Mouse (Mus musculus): ENCODE measurements around the gene Mag. TPM values are rescaled to one million over a fixed set of nuclear protein-coding genes. Genes with fewer than 3 reads are reported as not detected.

Gene Mag
- polyA plus RNA-seq, 1 experiment from 2014 or later = 0.73 TPM

DNA sequence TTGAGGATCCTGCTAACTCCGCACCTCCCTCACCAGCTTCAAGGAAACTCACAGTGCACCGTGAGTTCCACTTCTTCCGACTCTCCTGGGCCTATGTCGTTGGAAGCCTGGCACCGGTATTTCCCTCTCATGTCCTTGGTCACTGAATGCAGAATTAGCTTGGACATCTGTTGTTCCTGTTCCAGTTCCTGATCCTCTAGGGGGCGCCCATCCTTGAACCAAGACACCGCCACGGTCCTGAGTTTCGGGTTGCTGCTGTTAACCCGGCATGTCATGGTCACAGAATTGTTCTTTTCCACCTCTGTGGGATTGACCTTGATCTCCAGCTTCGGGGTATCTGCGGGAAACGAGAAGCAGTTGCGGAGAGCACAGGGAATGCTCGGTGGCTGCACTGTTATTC lies 41.6 kb downstream of the Mag start:
- Histone ChIP-seq H3K4me1 (replicated peaks; ENCODE audit: control insufficient read depth, insufficient read depth, low read length) (no peaks in the 10 kb centered on the region), H3K36me3 (ENCODE audit: control insufficient read depth, insufficient read depth, low read length) (no peaks in the 10 kb centered on the region), H3K27ac (ENCODE audit: low read depth, low read length) (no peak overlapping the region), H3K27me3 (ENCODE audit: control insufficient read depth, insufficient read depth, low read length) (no peaks in the 10 kb centered on the region), H3K9ac (ENCODE audit: low read depth, low read length) (no peak overlapping the region), H3K4me2 (replicated peaks; ENCODE audit: low read depth, low read length) (no peak overlapping the region), H3K9me3 (ENCODE audit: control insufficient read depth, low read length) (no peaks in the 10 kb centered on the region), H3K4me3 (ENCODE audit: low read depth, low read length) (no peak overlapping the region)
- ATAC-seq (ENCODE audit: low FRiP score) (0 out of 2 replicates have a peak, but pooled peaks have one; percentile 22), DNase-seq (ENCODE audit: low spot score) (peak; percentile 83)
- 25% methylated on average over 15 of the region's 15 CpGs for WGBS

DNA sequence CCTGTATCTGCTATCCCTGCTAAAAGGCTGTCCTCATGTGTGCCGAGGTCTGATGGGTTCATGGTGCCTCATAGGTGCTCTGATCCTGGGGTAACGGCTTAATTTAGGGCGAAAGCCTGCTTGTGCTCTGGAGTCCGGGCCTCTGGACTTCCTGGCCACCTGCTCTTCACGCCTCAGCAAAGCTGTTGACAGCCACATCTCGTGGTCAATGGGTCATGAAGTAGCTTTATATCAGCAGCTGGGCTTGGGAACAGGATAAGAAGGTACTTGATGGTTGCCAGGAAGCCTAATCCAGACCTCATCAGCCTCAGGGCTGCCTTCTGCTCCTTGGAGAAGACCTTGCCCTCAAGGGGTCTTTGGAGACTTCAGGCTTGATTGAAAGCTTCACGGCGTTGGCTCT lies 51.3 kb downstream of the Mag start:
- no peaks in the 10 kb centered on the region for H3K9me3 ChIP-seq (ENCODE audit: control insufficient read depth, low read length)
- ATAC-seq (ENCODE audit: low FRiP score) = no peak
- H3K4me1 ChIP-seq (replicated peaks; ENCODE audit: control insufficient read depth, insufficient read depth, low read length) = no peaks in the 10 kb centered on the region
- H3K4me3 ChIP-seq (ENCODE audit: low read depth, low read length) = no peak overlapping the region
- H3K27me3 ChIP-seq (ENCODE audit: control insufficient read depth, insufficient read depth, low read length) = no peaks in the 10 kb centered on the region
- no peaks in the 10 kb centered on the region for H3K36me3 ChIP-seq (ENCODE audit: control insufficient read depth, insufficient read depth, low read length)
- DNase-seq (ENCODE audit: low spot score) = no peak
- H3K4me2 ChIP-seq (replicated peaks; ENCODE audit: low read depth, low read length) = no peak overlapping the region
- H3K27ac ChIP-seq (ENCODE audit: low read depth, low read length) = no peak overlapping the region
- WGBS = 68% methylated on average over 8 of the region's 8 CpGs
- H3K9ac ChIP-seq (ENCODE audit: low read depth, low read length) = no peak overlapping the region

DNA sequence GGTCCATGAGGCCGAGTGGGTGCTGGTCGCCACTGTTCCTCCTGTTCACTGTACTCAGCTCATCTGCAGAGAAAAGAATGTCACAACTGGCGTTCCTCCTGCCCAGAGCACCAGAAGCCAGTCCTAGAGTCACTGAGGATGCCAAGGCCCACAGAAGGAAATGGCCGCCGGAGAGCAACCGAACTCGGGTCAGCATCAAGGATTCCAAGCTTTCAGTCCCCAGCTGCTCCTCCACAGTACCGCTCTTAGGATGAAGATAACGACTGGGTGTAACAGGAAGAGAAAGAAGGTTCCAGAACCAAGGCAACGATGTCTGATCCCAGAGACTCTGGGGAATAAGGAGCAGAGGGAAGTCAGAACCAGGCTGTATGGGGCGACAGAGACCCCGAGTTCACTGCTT lies 53.2 kb downstream of the Mag start, which contains the start of gene Ffar1:
TSS of gene Ffar1 (minus strand) at position 101 of the 400 bp plus-strand sequence.
- 90% methylated on average over 12 of the region's 12 CpGs for WGBS
- ATAC-seq (ENCODE audit: low FRiP score) = no peak
- no peaks in the 10 kb centered on the region for H3K27me3 ChIP-seq (ENCODE audit: control insufficient read depth, insufficient read depth, low read length)
- H3K27ac ChIP-seq (ENCODE audit: low read depth, low read length) = no peak within 1 kb of the TSS
- no peaks in the 10 kb centered on the region for H3K9me3 ChIP-seq (ENCODE audit: control insufficient read depth, low read length)
- no peak within 1 kb of the TSS for H3K4me3 ChIP-seq (ENCODE audit: low read depth, low read length)
- H3K9ac ChIP-seq (ENCODE audit: low read depth, low read length) = no peak within 1 kb of the TSS
- no peak within 1 kb of the TSS for H3K4me2 ChIP-seq (replicated peaks; ENCODE audit: low read depth, low read length)
- no peaks in the 10 kb centered on the region for H3K36me3 ChIP-seq (ENCODE audit: control insufficient read depth, insufficient read depth, low read length)
- H3K4me1 ChIP-seq (replicated peaks; ENCODE audit: control insufficient read depth, insufficient read depth, low read length) = no peaks in the 10 kb centered on the region
- no peak for DNase-seq (ENCODE audit: low spot score)

DNA sequence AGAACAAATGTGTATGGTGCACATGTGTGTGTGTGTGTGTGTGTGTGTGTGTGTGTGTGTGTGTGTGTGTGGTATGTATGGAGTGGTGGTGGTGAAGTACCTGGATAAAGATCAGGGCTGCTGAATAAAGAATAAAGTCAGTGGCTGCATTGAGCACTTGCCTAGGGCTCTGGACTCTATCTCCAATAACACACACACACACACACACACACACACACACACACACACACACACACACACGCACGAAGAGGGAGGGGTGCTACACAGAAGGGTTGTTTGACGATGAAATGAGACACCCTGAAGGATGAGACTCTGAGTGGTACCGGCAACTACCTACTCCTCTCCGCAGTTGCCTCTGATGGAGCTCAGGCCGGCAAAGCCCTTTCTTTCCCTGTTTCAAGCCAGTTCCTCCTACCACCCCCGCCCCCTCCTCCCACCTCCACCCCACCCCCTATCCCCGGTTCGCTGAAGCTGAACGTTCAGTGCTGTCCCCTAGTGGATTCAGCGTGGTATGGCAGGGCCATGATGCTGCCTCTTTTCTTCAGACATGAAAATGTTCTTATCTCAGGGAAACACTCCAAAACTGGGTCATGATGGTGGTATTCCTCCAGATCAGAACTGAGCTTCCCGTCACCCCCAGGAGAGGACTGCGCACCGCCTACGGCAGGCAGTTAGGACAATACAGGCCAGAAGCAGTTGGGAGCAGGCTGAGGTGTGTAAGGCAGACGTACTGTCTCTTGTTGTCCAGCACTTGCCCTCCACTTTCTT lies 54.9 kb downstream of the Mag start:
- DNase-seq (ENCODE audit: low spot score) (peak; percentile 86), ATAC-seq (ENCODE audit: low FRiP score) (peak; percentile 72)
- Histone ChIP-seq H3K27ac (ENCODE audit: low read depth, low read length) (no peak overlapping the region), H3K27me3 (ENCODE audit: control insufficient read depth, insufficient read depth, low read length) (no peaks in the 10 kb centered on the region), H3K4me2 (replicated peaks; ENCODE audit: low read depth, low read length) (peak overlapping the region; percentile 23; the same call in 1 of the 2 replicates), H3K9ac (ENCODE audit: low read depth, low read length) (no peak overlapping the region), H3K4me1 (replicated peaks; ENCODE audit: control insufficient read depth, insufficient read depth, low read length) (no peaks in the 10 kb centered on the region), H3K36me3 (ENCODE audit: control insufficient read depth, insufficient read depth, low read length) (no peaks in the 10 kb centered on the region), H3K9me3 (ENCODE audit: control insufficient read depth, low read length) (no peaks in the 10 kb centered on the region), H3K4me3 (ENCODE audit: low read depth, low read length) (0 out of 2 replicates have a peak overlapping the region, but pooled peaks have one; percentile 8)
- 12% methylated on average over 14 of the region's 16 CpGs for WGBS

DNA sequence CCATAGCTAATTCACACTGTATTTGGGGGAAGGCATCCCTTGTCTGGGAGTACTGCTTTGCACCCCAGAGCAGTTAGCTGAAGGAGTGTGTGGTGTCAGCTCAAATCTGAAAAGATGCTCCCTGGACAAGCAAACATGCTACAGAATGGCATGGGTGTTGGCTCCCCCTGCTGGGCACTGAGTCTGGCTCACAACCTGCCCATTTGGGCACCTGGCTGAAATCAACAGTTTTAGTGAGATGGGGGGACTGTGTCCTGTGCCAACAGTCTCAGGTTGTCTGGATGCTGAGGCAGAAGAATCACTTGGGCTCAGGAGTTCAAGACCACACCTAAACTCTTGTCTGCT lies 55.4 kb downstream of the Mag start:
- H3K4me3 ChIP-seq (ENCODE audit: low read depth, low read length) = no peak overlapping the region
- H3K36me3 ChIP-seq (ENCODE audit: control insufficient read depth, insufficient read depth, low read length) = no peaks in the 10 kb centered on the region
- DNase-seq (ENCODE audit: low spot score) (peak; percentile 79), ATAC-seq (ENCODE audit: low FRiP score) (peak; percentile 66)
- H3K4me1 ChIP-seq (replicated peaks; ENCODE audit: control insufficient read depth, insufficient read depth, low read length) = no peaks in the 10 kb centered on the region
- H3K9ac ChIP-seq (ENCODE audit: low read depth, low read length) = no peak overlapping the region
- no peaks in the 10 kb centered on the region for H3K9me3 ChIP-seq (ENCODE audit: control insufficient read depth, low read length)
- H3K4me2 ChIP-seq (replicated peaks; ENCODE audit: low read depth, low read length) = no peak overlapping the region
- H3K27me3 ChIP-seq (ENCODE audit: control insufficient read depth, insufficient read depth, low read length) = no peaks in the 10 kb centered on the region
- no peak overlapping the region for H3K27ac ChIP-seq (ENCODE audit: low read depth, low read length)

DNA sequence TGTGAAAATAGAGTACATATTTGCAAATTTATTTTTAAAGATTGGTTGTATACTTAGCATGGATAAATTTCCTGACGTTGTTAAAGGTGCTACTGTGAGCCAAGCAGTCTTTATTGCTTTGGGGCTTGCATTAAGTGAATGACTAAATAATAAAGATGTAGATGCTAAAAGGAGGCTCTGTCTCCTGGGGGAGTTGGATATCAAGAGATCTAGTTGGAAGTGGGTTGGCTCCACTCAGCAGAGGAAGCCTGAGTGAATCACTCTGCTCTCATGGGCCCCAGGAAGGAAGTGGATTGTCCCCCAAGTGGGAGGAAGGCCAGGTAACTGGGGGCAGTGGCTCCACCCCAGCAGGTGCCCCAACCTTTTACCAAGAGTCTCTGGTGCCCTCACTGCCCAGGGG lies 56.9 kb downstream of the Mag start:
- Histone ChIP-seq H3K36me3 (ENCODE audit: control insufficient read depth, insufficient read depth, low read length) (no peaks in the 10 kb centered on the region), H3K4me1 (replicated peaks; ENCODE audit: control insufficient read depth, insufficient read depth, low read length) (no peaks in the 10 kb centered on the region), H3K4me2 (replicated peaks; ENCODE audit: low read depth, low read length) (no peak overlapping the region), H3K27me3 (ENCODE audit: control insufficient read depth, insufficient read depth, low read length) (no peaks in the 10 kb centered on the region), H3K4me3 (ENCODE audit: low read depth, low read length) (no peak overlapping the region), H3K27ac (ENCODE audit: low read depth, low read length) (no peak overlapping the region), H3K9ac (ENCODE audit: low read depth, low read length) (no peak overlapping the region), H3K9me3 (ENCODE audit: control insufficient read depth, low read length) (no peaks in the 10 kb centered on the region)
- WGBS = 81% methylated on average over 1 of the region's 1 CpGs
- DNase-seq (ENCODE audit: low spot score) (no peak), ATAC-seq (ENCODE audit: low FRiP score) (no peak)

DNA sequence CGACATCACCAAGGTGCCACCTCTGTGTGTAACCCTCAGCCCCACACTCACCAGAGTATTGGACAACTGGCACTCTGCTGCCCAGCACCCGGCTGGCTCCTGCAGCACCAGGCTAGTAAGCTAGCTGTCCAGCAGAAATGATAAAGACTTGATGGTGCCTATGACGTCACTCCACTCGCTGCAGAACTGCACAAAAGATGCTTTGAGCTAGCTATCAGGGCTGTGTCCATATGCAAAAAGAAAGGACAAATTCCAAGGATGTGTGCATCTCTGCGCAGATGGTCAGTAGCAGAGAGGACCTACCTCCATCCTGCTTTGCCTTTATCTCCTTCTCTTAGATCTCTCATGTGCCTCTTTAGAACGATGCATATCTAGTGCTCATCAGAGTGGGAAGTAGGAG lies 58.6 kb downstream of the Mag start, which contains the start of gene Ffar3:
TSS of gene Ffar3 (minus strand) at position 101 of the 400 bp plus-strand sequence.
- ATAC-seq (ENCODE audit: low FRiP score) = no peak
- WGBS = 81% methylated on average over 6 of the region's 6 CpGs

DNA sequence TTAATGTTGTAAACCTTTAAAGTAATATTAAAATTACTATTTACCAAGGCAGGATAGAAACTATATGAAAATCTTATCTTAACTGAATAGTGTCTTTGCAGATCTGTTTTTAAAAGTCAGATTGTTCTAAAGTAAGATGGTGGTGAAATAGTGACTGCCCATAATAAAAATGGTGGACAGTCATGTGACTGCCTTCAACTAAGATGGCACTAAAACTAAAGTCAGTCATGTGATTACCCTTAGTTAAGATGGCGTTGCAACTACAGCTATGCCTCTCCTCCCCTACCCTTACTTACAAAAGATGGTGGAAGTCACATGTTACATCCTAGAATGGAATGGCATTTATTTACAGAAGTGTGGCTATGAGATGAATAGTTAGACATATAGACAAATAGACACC lies 63.3 kb downstream of the Mag start:
- DNase-seq (ENCODE audit: low spot score) = no peak
- Histone ChIP-seq H3K4me1 (replicated peaks; ENCODE audit: control insufficient read depth, insufficient read depth, low read length) (no peaks in the 10 kb centered on the region), H3K27me3 (ENCODE audit: control insufficient read depth, insufficient read depth, low read length) (no peaks in the 10 kb centered on the region), H3K4me2 (replicated peaks; ENCODE audit: low read depth, low read length) (no peak overlapping the region), H3K27ac (ENCODE audit: low read depth, low read length) (no peak overlapping the region), H3K9ac (ENCODE audit: low read depth, low read length) (no peak overlapping the region), H3K4me3 (ENCODE audit: low read depth, low read length) (no peak overlapping the region), H3K9me3 (ENCODE audit: control insufficient read depth, low read length) (no peaks in the 10 kb centered on the region), H3K36me3 (ENCODE audit: control insufficient read depth, insufficient read depth, low read length) (no peaks in the 10 kb centered on the region)
- no peak for ATAC-seq (ENCODE audit: low FRiP score)
- 86% methylated on average over 1 of the region's 1 CpGs for WGBS

More for the DNA sequence above, 58.6 kb downstream of the Mag start, which contains the start of gene Ffar3:
- no peak within 1 kb of the TSS for H3K9ac ChIP-seq (ENCODE audit: low read depth, low read length)
- H3K4me1 ChIP-seq (replicated peaks; ENCODE audit: control insufficient read depth, insufficient read depth, low read length) = no peaks in the 10 kb centered on the region
- H3K4me3 ChIP-seq (ENCODE audit: low read depth, low read length) = no peak within 1 kb of the TSS
- H3K4me2 ChIP-seq (replicated peaks; ENCODE audit: low read depth, low read length) = no peak within 1 kb of the TSS
- H3K9me3 ChIP-seq (ENCODE audit: control insufficient read depth, low read length) = no peaks in the 10 kb centered on the region
- H3K27ac ChIP-seq (ENCODE audit: low read depth, low read length) = no peak within 1 kb of the TSS
- no peaks in the 10 kb centered on the region for H3K27me3 ChIP-seq (ENCODE audit: control insufficient read depth, insufficient read depth, low read length)
- DNase-seq (ENCODE audit: low spot score) = no peak
- H3K36me3 ChIP-seq (ENCODE audit: control insufficient read depth, insufficient read depth, low read length) = no peaks in the 10 kb centered on the region

Measured in hindbrain, embryonic 11.5 days (tissue).